Mouse (Mus musculus) brain, embryonic 14.5 days (tissue): Measurements from ENCODE around the gene Jaml.

Source experiments
- CTCF ChIP-seq: fragments of 200-500 bp; IDR thresholded peaks from 2 replicates; pipeline ENCODE4 v1.5.1; 2012; ENCODE audit warnings: inconsistent platforms, mild to moderate bottlenecking, moderate library complexity, borderline replicate concordance; ENCODE audit not compliant: insufficient read depth, insufficient read length; ENCODE audit errors: extremely low read depth
- POLR2A ChIP-seq: fragments of 200-500 bp; IDR thresholded peaks from 2 replicates; pipeline ENCODE4 v1.6.1; 2012; ENCODE audit warnings: mild to moderate bottlenecking, inconsistent platforms, borderline replicate concordance; ENCODE audit not compliant: poor library complexity, insufficient read depth, insufficient read length, severe bottlenecking; ENCODE audit errors: extremely low read depth

- TF ChIP-seq CTCF: peak; percentile 21; the same call in 1 of the 2 replicates
- no peak for TF ChIP-seq POLR2A
Measured at GRCm38 (mm10) chr9:45090811-45091210, 11.8 kb downstream of the Jaml start.
